Mouse (Mus musculus) adrenal gland, postnatal 4 days (tissue): ENCODE data around the gene Phb2. TPM values are rescaled to one million over a fixed set of nuclear protein-coding genes. Genes with fewer than 3 reads are reported as not detected.
A peak's percentile ranks its signal among the peaks of the same experiment; 100 is the strongest.

ENCODE experiments used
- DNase-seq, 2 experiments: peaks; one replicate each; pipeline ENCODE4 v3.0.0; 2021 to 2022; ENCODE audit warnings: low spot score in 2 of 2, mixed read lengths in 2 of 2
- total RNA-seq, 2 experiments: library from RNA; stranded (reverse); gene quantifications; 2 replicates each; pipeline ENCODE4 v1.2.3; 2021

Gene Phb2
- total RNA-seq, 2 experiments from 2014 or later = 400 to 439 TPM

- no peak for DNase-seq
Measured at GRCm38 (mm10) chr6:124719354-124719978, 7.3 kb downstream of the Phb2 start.

GRCm38 (mm10) chr6:124720904-124721303 lies 8.8 kb downstream of the Phb2 start:
- no peak for DNase-seq

GRCm38 (mm10) chr6:124722876-124723473 lies 10.8 kb downstream of the Phb2 start:
- no peak for DNase-seq

- no peak for DNase-seq
Measured at GRCm38 (mm10) chr6:124723541-124723940, 11.4 kb downstream of the Phb2 start.

GRCm38 (mm10) chr6:124724472-124724871 lies 12.3 kb downstream of the Phb2 start:
- no peak for DNase-seq

- DNase-seq = no peak
Measured at GRCm38 (mm10) chr6:124728621-124729020, 16.5 kb downstream of the Phb2 start.

GRCm38 (mm10) chr6:124729850-124730705 lies 17.9 kb downstream of the Phb2 start:
- DNase-seq = no peak

- DNase-seq = no peak
Measured at GRCm38 (mm10) chr6:124731038-124731437, 18.9 kb downstream of the Phb2 start.

GRCm38 (mm10) chr6:124732476-124733370 lies 20.6 kb downstream of the Phb2 start:
- DNase-seq = no peak

- no peak for DNase-seq
Measured at GRCm38 (mm10) chr6:124734417-124734816, 22.3 kb downstream of the Phb2 start.

GRCm38 (mm10) chr6:124737040-124737439 lies 24.9 kb downstream of the Phb2 start:
- DNase-seq = no peak

GRCm38 (mm10) chr6:124738511-124739023 lies 26.4 kb downstream of the Phb2 start, which contains the start of gene Ptpn6:
TSS of gene Ptpn6 (minus strand) at chr6:124738714.
- DNase-seq = no peak

- no peak for DNase-seq
Measured at GRCm38 (mm10) chr6:124739231-124739796, 27.2 kb downstream of the Phb2 start.

GRCm38 (mm10) chr6:124740211-124740887 lies 28.2 kb downstream of the Phb2 start:
- peak; percentile 35 to 56 for DNase-seq

GRCm38 (mm10) chr6:124740888-124741761 lies 29.0 kb downstream of the Phb2 start, which contains the start of gene Grcc10:
TSS of gene Grcc10 (minus strand) at chr6:124741374.
- peak; percentile 53 to 77 for DNase-seq

- no peak for DNase-seq
Measured at GRCm38 (mm10) chr6:124741842-124742241, 29.7 kb downstream of the Phb2 start.

- no peak for DNase-seq
Measured at GRCm38 (mm10) chr6:124742839-124743514, 30.8 kb downstream of the Phb2 start.

- no peak for DNase-seq
Measured at GRCm38 (mm10) chr6:124743647-124744046, 31.5 kb downstream of the Phb2 start.
